Mouse (Mus musculus) testis, adult 2 months (tissue): ENCODE data around the gene Adamts16.

Experiments used
- CTCF ChIP-seq: fragments of 200-500 bp; IDR thresholded peaks from 2 replicates; pipeline ENCODE4 v1.5.1; 2012; ENCODE audit warnings: low read depth, mild to moderate bottlenecking, inconsistent platforms, low read length, moderate library complexity; ENCODE audit not compliant: control insufficient read depth, insufficient read depth, insufficient replicate concordance
- POLR2A ChIP-seq: fragments of 200-500 bp; IDR thresholded peaks from 2 replicates; pipeline ENCODE4 v1.6.1; 2012; ENCODE audit warnings: low read depth, mild to moderate bottlenecking, inconsistent platforms, low read length, moderate library complexity; ENCODE audit not compliant: control insufficient read depth

- TF ChIP-seq CTCF: no peak
- no peak for TF ChIP-seq POLR2A
These were observed 5.3 kb upstream of the Adamts16 start for GRCm38 (mm10) chr13:70846933-70847332.
